Mouse (Mus musculus) E14TG2a.4 (cell line): ENCODE results near the gene Spp2.

Source experiments
- H3K27me3 ChIP-seq: 2 replicates; pipeline ENCODE4 v1.6.1; 2014; ENCODE audit warnings: low read length, control low read depth; ENCODE audit not compliant: insufficient read depth
- H3K36me3 ChIP-seq: 2 replicates; pipeline ENCODE4 v1.6.1; 2014; ENCODE audit warnings: low read length, control low read depth; ENCODE audit not compliant: insufficient read depth
- H3K4me1 ChIP-seq: replicated peaks from 2 replicates; pipeline ENCODE4 v1.6.1; 2014; ENCODE audit warnings: low read depth, low read length, control low read depth
- H3K4me3 ChIP-seq: replicated peaks from 2 replicates; pipeline ENCODE4 v1.5.1; 2014; ENCODE audit warnings: mild to moderate bottlenecking, low read length
- H3K9me3 ChIP-seq: 2 replicates; pipeline ENCODE4 v1.6.1; 2014; ENCODE audit warnings: low read length, control low read depth
- CTCF ChIP-seq: conservative IDR thresholded peaks from 2 replicates; pipeline ENCODE4 v1.5.1; 2014; ENCODE audit warnings: low read length
- NANOG ChIP-seq: IDR thresholded peaks from 2 replicates; pipeline ENCODE4 v1.6.1; 2014; ENCODE audit warnings: borderline replicate concordance, low read length, mixed read lengths
- POU5F1 ChIP-seq: IDR thresholded peaks from 2 replicates; pipeline ENCODE4 v1.6.1; 2014; ENCODE audit warnings: low read length, borderline replicate concordance

Spp2 gene

GRCm38 (mm10) chr1:88406807-88407198, at the start of gene Spp2:
TSS of gene Spp2 (plus strand) at chr1:88406961.
- H3K36me3 ChIP-seq: no peaks in the 10 kb centered on the region
- no peaks in the 10 kb centered on the region for H3K9me3 ChIP-seq
- TF ChIP-seq NANOG (no peak), CTCF (no peak), POU5F1 (no peak)
- no peaks in the 10 kb centered on the region for H3K4me1 ChIP-seq
- H3K27me3 ChIP-seq: no peaks in the 10 kb centered on the region
- no peak within 1 kb of the TSS for H3K4me3 ChIP-seq

GRCm38 (mm10) chr1:88357458-88358090, 49.2 kb upstream of the Spp2 start:
- Histone ChIP-seq H3K36me3 (no peaks in the 10 kb centered on the region), H3K4me3 (no peak overlapping the region), H3K4me1 (no peaks in the 10 kb centered on the region), H3K9me3 (peaks cover 3% of the 10 kb centered on the region), H3K27me3 (no peaks in the 10 kb centered on the region)
- TF ChIP-seq CTCF (peak; percentile 46), POU5F1 (no peak)

DNA sequence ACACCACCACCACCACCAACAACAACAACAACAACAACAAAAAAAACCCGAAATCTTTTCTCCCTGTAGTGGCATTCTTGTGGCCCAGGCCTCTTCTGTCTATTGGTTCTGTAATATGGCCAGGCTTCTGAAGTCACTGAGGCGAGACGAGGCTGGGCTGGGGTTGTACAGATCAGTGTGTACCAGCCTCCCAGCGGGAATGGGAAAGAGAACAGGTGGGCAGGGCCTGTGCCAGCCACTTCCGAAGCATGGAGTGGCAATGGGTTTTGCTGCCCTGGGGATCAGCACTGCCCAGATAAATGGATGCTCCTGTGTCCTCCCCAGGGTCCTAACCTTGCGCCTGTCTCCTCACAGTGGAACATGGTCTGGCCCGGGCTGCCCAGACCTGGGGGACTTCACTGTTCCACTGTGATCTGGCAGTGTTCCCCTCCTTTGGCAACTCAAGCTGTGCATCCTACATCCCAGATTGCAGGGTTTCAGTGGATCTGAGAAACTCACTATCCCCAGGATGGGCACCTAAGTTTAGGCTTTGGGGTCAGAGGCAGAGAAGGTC, 48.6 kb upstream of the Spp2 start:
- Histone ChIP-seq H3K9me3 (peaks cover 9% of the 10 kb centered on the region), H3K4me1 (no peaks in the 10 kb centered on the region), H3K27me3 (no peaks in the 10 kb centered on the region), H3K4me3 (no peak overlapping the region), H3K36me3 (no peaks in the 10 kb centered on the region)
- TF ChIP-seq POU5F1: no peak
- no peak for TF ChIP-seq NANOG

GRCm38 (mm10) chr1:88361085-88361484, 45.7 kb upstream of the Spp2 start:
- Histone ChIP-seq H3K27me3 (no peaks in the 10 kb centered on the region), H3K4me3 (no peak overlapping the region), H3K36me3 (no peaks in the 10 kb centered on the region), H3K4me1 (no peaks in the 10 kb centered on the region), H3K9me3 (peaks cover 23% of the 10 kb centered on the region)
- TF ChIP-seq CTCF: no peak
- TF ChIP-seq POU5F1: no peak
- TF ChIP-seq NANOG: no peak

GRCm38 (mm10) chr1:88366881-88367644, 39.7 kb upstream of the Spp2 start:
- Histone ChIP-seq H3K27me3 (no peaks in the 10 kb centered on the region), H3K4me1 (no peaks in the 10 kb centered on the region), H3K36me3 (no peaks in the 10 kb centered on the region), H3K4me3 (no peak overlapping the region), H3K9me3 (peaks cover 23% of the 10 kb centered on the region)
- TF ChIP-seq POU5F1 (no peak), NANOG (no peak), CTCF (no peak)

DNA sequence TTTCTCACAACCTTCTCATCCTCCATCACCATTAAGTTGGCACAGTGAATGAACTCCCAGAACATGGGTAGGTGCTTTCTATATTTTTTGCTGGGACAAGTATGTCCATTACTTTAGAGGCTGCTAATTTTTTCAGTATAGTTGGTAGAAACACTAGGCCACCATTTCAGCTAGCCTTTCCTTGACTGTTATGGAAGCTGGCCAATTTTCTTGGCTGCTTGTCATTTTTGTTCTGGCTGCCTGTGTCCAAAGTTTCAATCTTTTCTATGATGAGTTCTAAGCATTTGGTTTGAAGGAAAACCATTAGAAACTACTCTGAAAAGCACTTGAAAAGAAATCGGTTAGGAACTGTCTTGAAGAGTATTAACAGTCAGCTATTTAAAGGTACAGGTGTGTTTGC, 28.3 kb upstream of the Spp2 start:
- no peaks in the 10 kb centered on the region for H3K4me1 ChIP-seq
- no peaks in the 10 kb centered on the region; the same call in 1 of the 2 replicates for H3K9me3 ChIP-seq
- H3K36me3 ChIP-seq: no peaks in the 10 kb centered on the region
- H3K4me3 ChIP-seq: no peak overlapping the region
- TF ChIP-seq POU5F1: no peak
- TF ChIP-seq NANOG: no peak
- TF ChIP-seq CTCF: no peak
- no peaks in the 10 kb centered on the region for H3K27me3 ChIP-seq

DNA sequence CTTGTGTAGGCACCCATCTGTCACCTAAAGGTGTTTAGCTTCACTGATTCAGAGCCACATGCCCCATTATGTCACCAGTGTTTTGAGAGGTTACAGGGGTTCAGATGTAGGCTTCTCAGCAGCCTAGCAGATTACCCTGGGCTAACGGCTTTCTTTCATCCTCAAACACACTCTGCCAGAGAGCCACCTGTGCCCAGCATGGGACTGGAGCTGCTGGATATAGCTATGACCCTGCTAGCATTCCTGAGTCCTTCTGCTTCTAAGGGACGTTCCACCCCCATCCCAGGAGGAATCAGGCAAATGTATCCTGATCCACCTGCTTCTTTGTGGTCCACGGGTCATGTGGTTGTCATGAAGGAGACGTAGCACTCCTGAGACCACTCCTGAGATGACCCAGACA, 15.1 kb upstream of the Spp2 start:
- Histone ChIP-seq H3K4me1 (no peaks in the 10 kb centered on the region), H3K27me3 (peaks cover 4% of the 10 kb centered on the region), H3K4me3 (no peak overlapping the region), H3K36me3 (no peaks in the 10 kb centered on the region), H3K9me3 (no peaks in the 10 kb centered on the region)
- TF ChIP-seq CTCF (no peak), NANOG (no peak), POU5F1 (no peak)

DNA sequence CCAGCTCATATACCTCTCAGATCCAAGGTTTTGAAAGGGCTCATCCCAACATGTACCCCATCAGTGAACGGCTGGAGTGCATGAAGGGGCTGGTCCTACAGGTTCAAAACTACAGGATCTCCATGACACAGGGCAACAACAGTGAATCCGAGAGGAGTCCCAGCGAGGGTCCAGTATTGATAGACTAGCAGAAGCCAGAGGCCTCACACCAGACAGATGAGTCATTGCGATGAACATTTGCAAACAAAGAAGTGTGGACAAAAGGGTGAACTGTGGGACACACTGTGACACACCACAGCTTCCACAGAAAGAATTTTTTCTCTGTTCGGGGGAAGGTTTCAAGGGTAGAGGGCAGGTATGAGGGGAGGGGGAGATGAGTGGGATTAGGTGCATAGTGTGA, 13.4 kb upstream of the Spp2 start:
- TF ChIP-seq NANOG (no peak), CTCF (no peak), POU5F1 (no peak)
- H3K9me3 ChIP-seq: no peaks in the 10 kb centered on the region
- H3K27me3 ChIP-seq: peaks cover 4% of the 10 kb centered on the region
- H3K4me1 ChIP-seq: no peaks in the 10 kb centered on the region
- no peak overlapping the region for H3K4me3 ChIP-seq
- H3K36me3 ChIP-seq: no peaks in the 10 kb centered on the region

GRCm38 (mm10) chr1:88403378-88403777, 3.4 kb upstream of the Spp2 start:
- Histone ChIP-seq H3K4me1 (no peaks in the 10 kb centered on the region), H3K27me3 (0 out of 2 replicates have a peak, but pooled peaks cover 5% of the 10 kb centered on the region), H3K36me3 (no peaks in the 10 kb centered on the region), H3K4me3 (no peak overlapping the region), H3K9me3 (no peaks in the 10 kb centered on the region)
- TF ChIP-seq NANOG (no peak), CTCF (no peak), POU5F1 (no peak)
